13 mouse cellular contexts compared by ENCODE assay signal in genomic region chr6:145014944-145015343, GRCm38 (mm10).
DNase-seq lines count a peak whose midpoint lies in the region; ATAC-seq and TF ChIP-seq lines count a peak whose summit lies in the region.
"Had no signal": no experiment of that assay in that cellular context is flagged by ENCODE, and none has a peak within 500 bp of the region (broad histone marks: within the 10 kb centered on the region; RNA-seq: fewer than 3 reads in every experiment).

No protein-coding gene starts in this region.

- in situ Hi-C loops in Patski (cut with MboI; ENCODE audit: low pct_unique_long_range_greater_than_20kb) = loop anchor here (5.0 kb wide), 1 partner anchor 172 kb away; no protein-coding TSS in a partner anchor

- peak; percentile 37 for TF ChIP-seq CTCF in lung, postnatal 0 days (IDR thresholded peaks at IDR 0.05)
- peak; percentile 45 for TF ChIP-seq CTCF in Patski (IDR thresholded peaks at IDR 0.05)

- DNase-seq in heart, embryonic 10.5 days (ENCODE audit: low spot score) = no peak
- DNase-seq in lung, postnatal 0 days (ENCODE audit: low spot score) = no peak
- no peak for DNase-seq in lung, postnatal 4 days
- DNase-seq in Patski (ENCODE audit: low read depth, low spot score) = no peak
- DNase-seq in splenic B cell, adult 2 months (ENCODE audit: low read depth, low spot score) = peak; percentile 17
- DNase-seq in layer of hippocampus, adult 8-10 months (ENCODE audit: low spot score in 2 of 2) = no peak
- DNase-seq: adrenal gland, postnatal 14 days; cerebellum, adult 18-20 months; kidney, adult 11 months had no signal

- no peak overlapping the region for H3K4me3 ChIP-seq in heart, embryonic 16.5 days (ENCODE audit: low read length)
- H3K4me3 ChIP-seq in heart, embryonic 10.5 days = no peak overlapping the region
- H3K4me3 ChIP-seq in lung, postnatal 0 days (ENCODE audit: low read depth, low read length) = no peak overlapping the region
- H3K4me3 ChIP-seq: limb, embryonic 13.5 days; neural tube, embryonic 15.5 days had no signal

- H3K9me3 ChIP-seq in heart, embryonic 16.5 days (replicated peaks; ENCODE audit: control insufficient read depth, low read length) = peaks cover 5% of the 10 kb centered on the region; the same call in 1 of the 2 replicates
- no peaks in the 10 kb centered on the region for H3K9me3 ChIP-seq in heart, embryonic 10.5 days
- H3K9me3 ChIP-seq in lung, postnatal 0 days (ENCODE audit: low read length) = no peaks in the 10 kb centered on the region
- H3K9me3 ChIP-seq: neural tube, embryonic 15.5 days had no signal

- no peak overlapping the region for H3K4me2 ChIP-seq in heart, embryonic 16.5 days (ENCODE audit: low read depth, low read length)
- no peak overlapping the region for H3K4me2 ChIP-seq in lung, postnatal 0 days (replicated peaks; ENCODE audit: low read depth, low read length)
- H3K4me2 ChIP-seq: limb, embryonic 13.5 days; neural tube, embryonic 15.5 days had no signal

- H3K27ac ChIP-seq in heart, embryonic 16.5 days (ENCODE audit: low read length) = no peak overlapping the region
- no peak overlapping the region for H3K27ac ChIP-seq in heart, embryonic 10.5 days
- H3K27ac ChIP-seq in lung, postnatal 0 days (ENCODE audit: low read length) = no peak overlapping the region
- H3K27ac ChIP-seq: limb, embryonic 13.5 days; neural tube, embryonic 15.5 days had no signal

- CTCF ChIA-PET in Patski (lab: Charles Lee) = no interaction called here

- H3K4me1 ChIP-seq in heart, embryonic 16.5 days (ENCODE audit: control insufficient read depth, insufficient read depth, low read length) = 0 out of 2 replicates have a peak, but pooled peaks cover 2% of the 10 kb centered on the region
- no peaks in the 10 kb centered on the region for H3K4me1 ChIP-seq in heart, embryonic 10.5 days
- no peaks in the 10 kb centered on the region for H3K4me1 ChIP-seq in lung, postnatal 0 days (ENCODE audit: insufficient read depth, low read depth, low read length)
- H3K4me1 ChIP-seq: limb, embryonic 13.5 days; neural tube, embryonic 15.5 days had no signal

- POLR2A ChIA-PET in Patski (lab: Charles Lee) = interaction anchor here (0.6 kb wide), 1 partner anchor 1048 kb away, joined by 3 read pairs; no protein-coding TSS in a partner anchor

- no peaks in the 10 kb centered on the region for H3K36me3 ChIP-seq in heart, embryonic 16.5 days (ENCODE audit: control insufficient read depth, insufficient read depth)
- peaks cover 30% of the 10 kb centered on the region for H3K36me3 ChIP-seq in heart, embryonic 10.5 days
- H3K36me3 ChIP-seq in lung, postnatal 0 days (ENCODE audit: insufficient read depth, low read length) = no peaks in the 10 kb centered on the region
- no peaks in the 10 kb centered on the region for H3K36me3 ChIP-seq in splenic B cell, adult 2 months (ENCODE audit: control insufficient read depth, insufficient read depth, low read length, poor library complexity, severe bottlenecking)

- H3K9ac ChIP-seq in heart, embryonic 16.5 days (ENCODE audit: low read length) = no peak overlapping the region
- H3K9ac ChIP-seq in lung, postnatal 0 days (replicated peaks; ENCODE audit: low read depth) = no peak overlapping the region
- H3K9ac ChIP-seq: limb, embryonic 13.5 days; neural tube, embryonic 15.5 days had no signal

- no peak for TF ChIP-seq EP300 in lung, postnatal 0 days (IDR thresholded peaks at IDR 0.05)

- WGBS in heart, embryonic 16.5 days = 82% methylated on average over 2 of the region's 2 CpGs
- WGBS in heart, embryonic 10.5 days = 97% methylated on average over 2 of the region's 2 CpGs
- WGBS in lung, postnatal 0 days = 95% methylated on average over 2 of the region's 2 CpGs

- ATAC-seq in heart, embryonic 16.5 days (replicated peaks; ENCODE audit: extremely low read depth, insufficient read depth, low FRiP score) = 0 out of 2 replicates have a peak, but pooled peaks have one; percentile 4
- no peak for ATAC-seq in lung, postnatal 0 days
- ATAC-seq in Patski = no peak
- no peak for ATAC-seq in megakaryocyte-erythroid progenitor cell, adult 5-6 weeks (replicated peaks; ENCODE audit: low FRiP score, low TSS enrichment, poor library complexity, severe bottlenecking)

- no peaks in the 10 kb centered on the region; the same call in 1 of the 2 replicates for H3K27me3 ChIP-seq in heart, embryonic 16.5 days (ENCODE audit: control insufficient read depth, insufficient read depth, low read length)
- H3K27me3 ChIP-seq in heart, embryonic 10.5 days (ENCODE audit: insufficient read depth, poor library complexity, severe bottlenecking) = no peaks in the 10 kb centered on the region
- no peaks in the 10 kb centered on the region for H3K27me3 ChIP-seq in lung, postnatal 0 days (replicated peaks; ENCODE audit: insufficient read depth, low read length)
- H3K27me3 ChIP-seq in Patski = no peaks in the 10 kb centered on the region
- no peaks in the 10 kb centered on the region for H3K27me3 ChIP-seq in splenic B cell, adult 2 months (ENCODE audit: control insufficient read depth, insufficient read depth, low read length, poor library complexity, severe bottlenecking)
- H3K27me3 ChIP-seq: limb, embryonic 13.5 days; neural tube, embryonic 15.5 days had no signal
